Mouse (Mus musculus): ENCODE data around the gene Glmp.
"Not testable (repeated sequence)": the region's sequence is repeated elsewhere in the genome, so short reads cannot be mapped to it uniquely, and the experiment has no call there.

- not testable (repeated sequence) for TF ChIP-seq POLR2A (IDR thresholded peaks at IDR 0.05; ENCODE audit: borderline replicate concordance, low read depth, low read length); CTCF (IDR thresholded peaks at IDR 0.05; ENCODE audit: low read depth, low read length)
Observed at GRCm38 (mm10) chr3:88288133-88288713, 36.6 kb upstream of the Glmp start.
